Mouse (Mus musculus) left cerebral cortex, postnatal 36 days (tissue): ENCODE data around the gene Slc25a36. TPM values are rescaled to one million over a fixed set of nuclear protein-coding genes. Genes with fewer than 3 reads are reported as not detected.

Experiments used
- DNase-seq, 2 experiments: peaks; one replicate each; pipeline ENCODE4 v3.0.0; 2021 to 2022; ENCODE audit warnings: low spot score in 2 of 2, mixed read lengths in 1 of 2
- intact Hi-C: fragments of 180-260 bp; cut with DNase I; formaldehyde crosslinking; loops from one replicate; pipeline ENCODE4 v1.15.1; 2025
- total RNA-seq, 2 experiments: library from RNA; stranded (reverse); gene quantifications; 2 replicates each; pipeline ENCODE4 v1.2.3; 2021

The Slc25a36 gene
- total RNA-seq, 2 experiments from 2014 or later = 59.0 to 86.8 TPM

DNA sequence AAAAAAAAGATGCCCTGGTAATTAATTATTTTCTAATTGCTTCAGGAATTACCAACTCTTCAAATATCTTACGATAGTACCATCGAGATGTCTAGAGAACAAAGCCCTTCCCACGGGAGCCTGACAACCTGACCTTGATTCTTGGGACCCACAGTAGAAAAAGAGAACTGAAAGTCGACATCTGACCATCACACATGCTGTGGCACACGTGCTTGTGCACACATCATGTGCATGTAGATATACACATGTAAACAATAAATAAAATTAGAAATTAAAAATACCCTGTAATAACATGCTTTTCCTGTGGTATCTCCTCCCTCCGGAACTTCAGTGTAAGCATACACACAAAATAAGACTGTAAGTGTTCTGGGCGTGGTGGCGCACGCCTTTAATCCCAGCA is 49.3 kb downstream of the Slc25a36 start:
- intact Hi-C loops = loop anchor here (5.0 kb wide), 1 partner anchor 44 kb away; the partner anchor contains the start of gene Spsb4
- no peak for DNase-seq

DNA sequence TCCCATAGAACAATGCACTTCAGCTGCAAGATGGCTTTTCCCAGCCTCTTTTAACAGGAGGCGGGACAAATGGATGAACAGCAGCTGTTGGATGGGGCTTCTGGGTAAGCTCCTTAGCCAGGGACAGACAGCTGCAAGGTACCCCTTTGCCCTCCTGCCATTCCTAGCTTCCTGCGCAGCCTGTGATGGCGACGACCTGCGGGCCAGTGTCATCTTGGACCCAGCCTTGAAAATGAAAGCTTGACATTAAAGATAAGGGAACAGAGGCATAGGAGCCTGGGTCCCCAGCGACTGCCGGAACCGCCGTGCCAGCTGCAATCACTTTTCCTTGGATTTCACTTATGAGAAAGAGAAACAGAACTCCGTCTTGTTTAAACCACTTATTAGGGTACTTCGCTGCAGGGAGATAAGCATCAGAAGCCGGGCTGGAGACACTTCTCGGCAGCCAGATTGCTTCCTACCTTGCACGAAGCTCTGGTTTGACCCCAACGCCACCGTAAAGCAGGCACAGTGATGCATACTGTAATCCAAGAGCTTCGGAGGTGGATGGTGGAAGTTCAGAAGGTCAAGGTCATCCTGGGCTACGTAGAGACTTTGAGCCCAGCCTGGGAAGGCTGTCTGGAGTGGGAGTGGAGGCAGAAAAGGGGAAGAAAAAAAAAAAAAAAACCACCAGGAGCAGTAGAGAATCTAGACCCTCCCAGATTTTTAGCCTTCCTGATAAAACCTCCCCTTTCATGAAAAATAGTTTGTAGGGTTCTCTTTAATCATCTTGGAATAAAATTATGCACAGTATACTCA is 54.2 kb downstream of the Slc25a36 start:
- no peak for DNase-seq
- intact Hi-C loops = no loop called here

DNA sequence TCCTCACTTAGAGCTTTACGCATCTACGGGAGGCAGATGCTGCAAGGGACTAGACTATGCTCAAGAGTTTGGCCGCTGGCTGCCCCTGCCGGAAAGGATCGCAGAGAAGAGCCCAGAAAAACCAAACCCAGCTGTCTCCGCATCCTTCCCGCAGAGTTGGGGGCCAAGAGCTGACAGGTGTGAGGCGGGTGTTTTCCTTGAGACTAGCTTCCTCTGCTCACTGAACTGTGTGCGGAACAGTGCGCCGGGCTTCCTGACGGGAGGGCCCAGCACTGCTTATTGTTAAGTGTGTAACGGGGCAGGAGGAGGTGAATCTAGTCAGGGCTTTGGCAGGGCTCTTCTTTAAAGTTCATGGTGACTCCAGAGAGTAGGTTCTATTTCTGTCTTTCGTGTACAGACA is 55.1 kb downstream of the Slc25a36 start:
- no peak for DNase-seq
- intact Hi-C loops = no loop called here

DNA sequence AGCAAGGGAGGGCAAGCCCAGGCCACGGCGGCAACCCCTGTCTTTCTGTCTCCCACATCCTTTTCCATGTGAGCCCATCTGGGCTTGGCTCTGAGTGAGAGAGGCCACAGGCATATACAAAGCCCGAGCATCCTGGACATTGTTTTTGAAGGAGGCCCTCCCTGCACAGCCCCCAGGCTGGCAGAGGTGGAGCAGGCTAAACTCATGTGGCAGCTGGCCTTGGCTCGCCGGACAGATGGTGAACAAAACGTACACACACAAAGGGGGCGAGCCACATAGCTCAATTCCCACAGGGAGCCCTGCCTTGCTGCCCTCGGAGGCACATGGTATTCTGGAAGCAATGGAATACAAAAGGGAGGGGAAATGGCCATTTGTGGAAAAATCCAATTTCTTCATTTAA is 59.8 kb downstream of the Slc25a36 start:
- intact Hi-C loops = no loop called here
- DNase-seq = no peak

DNA sequence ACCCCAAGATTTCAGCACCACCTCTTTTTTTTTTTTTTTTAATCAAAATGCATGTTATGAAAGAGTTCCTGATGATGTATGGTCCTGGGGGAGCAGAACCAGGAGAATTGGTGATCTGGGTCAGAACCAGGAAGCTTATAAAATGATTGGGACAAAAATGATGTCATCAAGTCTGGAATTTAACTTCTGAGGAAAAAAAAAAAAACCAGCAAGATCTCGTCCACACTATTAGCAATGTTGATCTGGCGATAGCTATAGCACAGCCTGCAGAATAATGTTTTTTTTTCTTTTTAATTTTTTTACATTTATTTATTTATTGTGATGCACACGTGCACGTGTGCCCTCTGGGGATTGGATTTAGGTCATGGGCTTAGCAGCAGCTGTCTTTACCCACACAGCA is 64.7 kb downstream of the Slc25a36 start:
- no peak for DNase-seq
- intact Hi-C loops = no loop called here

DNA sequence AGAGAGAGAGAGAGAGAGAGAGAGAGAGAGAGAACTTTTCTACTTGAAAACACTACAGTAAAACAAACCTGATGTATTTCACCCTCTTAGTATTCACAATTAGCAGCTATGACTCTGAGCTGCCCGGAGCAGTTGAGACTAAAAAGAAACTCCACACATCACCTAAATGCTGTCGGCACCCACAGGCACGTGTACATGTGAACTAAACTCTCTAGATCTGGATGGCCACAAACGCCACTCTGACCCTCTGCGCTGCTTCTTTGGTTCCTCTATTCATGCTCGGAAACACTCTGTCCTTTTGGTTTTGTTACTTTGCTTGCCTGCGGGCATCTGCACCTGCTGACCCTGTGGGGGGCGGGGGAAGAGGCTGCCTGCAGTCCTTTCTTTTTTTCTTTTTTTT is 69.3 kb downstream of the Slc25a36 start:
- DNase-seq = no peak
- intact Hi-C loops = no loop called here

DNA sequence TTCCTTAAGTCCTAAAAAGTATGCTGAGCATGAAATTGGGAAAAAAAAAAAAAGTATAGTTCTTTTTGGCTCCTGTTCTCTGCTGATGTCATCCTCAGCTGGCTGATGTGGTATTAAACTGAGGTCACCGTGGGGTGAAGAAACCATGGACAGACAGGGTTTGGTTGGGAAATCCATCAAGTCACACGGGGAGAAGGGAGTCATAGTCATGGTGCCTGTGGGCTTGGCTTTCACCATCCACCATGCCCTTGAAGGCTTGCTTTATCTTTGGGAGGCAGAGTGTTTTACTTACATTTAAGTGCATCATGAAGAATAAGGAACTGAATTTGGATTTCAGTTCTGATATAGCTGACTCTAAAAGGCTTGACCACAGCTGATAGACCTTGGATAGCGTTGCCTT is 72.9 kb downstream of the Slc25a36 start:
- DNase-seq = no peak

DNA sequence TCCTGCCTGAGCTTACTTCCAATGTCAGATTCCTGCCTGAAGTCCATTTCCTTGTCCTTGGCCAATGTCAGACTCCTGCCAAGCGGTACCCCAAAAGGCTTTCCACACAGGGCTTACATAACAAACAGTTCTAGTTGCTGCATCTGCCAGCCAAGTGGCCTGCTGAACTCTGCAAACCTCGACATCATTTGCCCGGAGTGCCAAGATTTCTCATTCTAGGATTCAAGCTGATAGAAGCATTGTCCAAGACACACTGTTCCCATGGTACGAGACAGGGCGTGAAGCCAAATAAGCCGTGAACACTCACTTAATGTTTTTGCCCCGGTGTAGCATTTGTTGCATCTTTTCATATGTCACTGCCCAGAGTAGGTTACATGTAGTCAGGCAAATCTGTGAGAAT is 74.3 kb downstream of the Slc25a36 start:
- no peak for DNase-seq
- intact Hi-C loops = no loop called here

More for the DNA sequence above, 72.9 kb downstream of the Slc25a36 start:
- intact Hi-C loops = no loop called here

DNA sequence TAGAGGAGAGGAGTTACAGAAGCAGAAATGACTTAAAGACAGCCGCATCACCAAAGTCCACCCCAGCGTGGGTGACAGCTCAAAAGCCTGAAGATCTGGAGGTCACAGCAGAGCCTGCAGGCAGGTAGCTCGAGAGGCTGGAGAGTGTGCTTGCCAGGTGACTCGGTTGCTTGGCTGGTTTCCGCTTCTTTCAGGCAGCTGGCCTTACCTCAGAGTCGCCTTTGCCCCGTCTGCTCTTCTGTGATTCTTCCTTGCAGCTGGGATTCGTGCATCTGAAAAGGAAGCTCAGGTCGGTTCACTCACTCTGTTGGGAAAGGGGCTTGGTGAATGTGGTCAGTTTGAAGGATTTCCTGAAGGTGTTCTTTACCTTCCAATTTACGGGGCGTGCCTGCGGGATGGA is 83.6 kb downstream of the Slc25a36 start:
- no peak for DNase-seq
- intact Hi-C loops = no loop called here

DNA sequence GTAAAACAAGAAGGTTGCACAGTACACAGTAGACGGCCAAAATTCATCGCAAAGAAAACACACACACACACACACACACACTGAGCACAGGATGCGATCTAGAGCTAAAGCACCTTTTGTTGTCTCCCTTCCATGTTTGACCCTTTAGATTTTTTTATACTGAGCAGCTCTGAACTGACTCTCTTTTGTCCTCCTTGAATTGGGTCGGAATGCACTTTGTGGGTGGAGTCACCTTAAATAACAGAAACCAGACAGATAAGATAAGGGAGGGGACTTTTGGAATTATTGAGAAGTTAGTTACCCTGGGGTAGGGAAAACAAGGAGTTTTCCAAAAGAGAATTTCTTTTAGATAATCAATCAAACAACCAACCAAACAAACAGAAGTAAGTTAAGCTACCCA is 85.0 kb downstream of the Slc25a36 start:
- intact Hi-C loops = no loop called here
- DNase-seq = no peak

Other genes with a start within 250 kb of the Slc25a36 start
- gene Pxylp1, start 218.5 kb downstream of the Slc25a36 start, total RNA-seq = 10 to 100 TPM; 17.1 to 17.6 TPM
- 1 to 10 TPM; 4.8 to 5.5 TPM for gene Spsb4, start 92.3 kb downstream of the Slc25a36 start, total RNA-seq